Mouse (Mus musculus): Measurements from ENCODE around the gene Elovl6. TPM values are rescaled to one million over a fixed set of nuclear protein-coding genes. Genes with fewer than 3 reads are reported as not detected.

Gene Elovl6
- polyA plus RNA-seq, 1 experiment from 2014 or later, result 24.4 TPM

DNA sequence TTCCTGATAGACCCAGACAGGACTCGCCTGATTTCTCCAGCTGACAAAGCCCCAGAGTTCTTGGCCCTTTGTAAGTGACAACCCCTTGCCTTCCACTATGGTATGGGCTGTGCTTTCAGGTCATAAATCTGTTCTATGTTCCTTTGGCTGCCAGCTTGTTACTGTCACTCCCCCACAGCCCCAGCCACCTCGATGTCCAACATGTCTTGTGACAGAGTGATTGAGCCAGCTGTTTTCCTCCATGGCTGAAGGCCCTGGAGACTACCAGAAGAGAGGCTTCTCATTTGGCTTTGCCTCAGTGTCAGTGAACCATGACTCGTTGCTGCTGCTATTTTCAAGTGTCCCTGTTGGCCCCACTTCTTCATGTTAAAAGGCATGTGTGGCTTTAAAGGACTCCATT lies 113.3 kb downstream of the Elovl6 start:
- 74% methylated on average over 3 of the region's 3 CpGs for WGBS
- no peak for ATAC-seq
- 0 out of 2 replicates have a peak, but pooled peaks cover under 1% of the 10 kb centered on the region for H3K4me1 ChIP-seq (ENCODE audit: control insufficient read depth, insufficient read depth, low read length)
- H3K4me3 ChIP-seq (ENCODE audit: low read depth, low read length), result no peak overlapping the region
- H3K27ac ChIP-seq (ENCODE audit: low read depth, low read length), result no peak overlapping the region
- H3K27me3 ChIP-seq (replicated peaks; ENCODE audit: control insufficient read depth, insufficient read depth, low read length), result no peaks in the 10 kb centered on the region
- H3K4me2 ChIP-seq (ENCODE audit: low read length), result no peak overlapping the region
- H3K36me3 ChIP-seq (ENCODE audit: control insufficient read depth, insufficient read depth, low read length), result no peaks in the 10 kb centered on the region
- no peaks in the 10 kb centered on the region for H3K9me3 ChIP-seq (replicated peaks; ENCODE audit: control insufficient read depth, low read length)
- no peak overlapping the region for H3K9ac ChIP-seq (ENCODE audit: low read length)
- DNase-seq (ENCODE audit: low spot score), result no peak

DNA sequence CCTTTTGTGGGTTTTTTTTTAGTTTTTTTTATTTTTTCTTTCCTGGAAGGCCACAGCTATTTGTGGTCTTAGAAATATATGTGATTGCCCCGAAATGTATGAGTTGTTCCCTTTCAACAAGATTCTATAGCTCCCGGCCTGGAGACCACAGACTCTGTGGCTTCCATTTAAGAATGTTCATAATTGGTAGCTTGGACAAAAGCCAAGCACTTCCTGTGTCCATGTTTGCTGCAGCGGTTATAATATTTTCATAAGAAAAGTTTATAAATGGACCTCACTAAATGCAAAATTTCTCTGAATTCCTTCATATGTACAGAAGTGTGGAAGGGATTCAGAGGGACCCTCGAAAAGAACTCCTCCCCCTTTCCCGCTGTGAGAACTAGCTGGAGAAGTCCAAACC lies 114.6 kb downstream of the Elovl6 start:
- Histone ChIP-seq H3K4me1 (ENCODE audit: control insufficient read depth, insufficient read depth, low read length) (no peaks in the 10 kb centered on the region), H3K4me2 (ENCODE audit: low read length) (no peak overlapping the region), H3K9me3 (replicated peaks; ENCODE audit: control insufficient read depth, low read length) (no peaks in the 10 kb centered on the region), H3K27ac (ENCODE audit: low read depth, low read length) (no peak overlapping the region), H3K9ac (ENCODE audit: low read length) (no peak overlapping the region), H3K27me3 (replicated peaks; ENCODE audit: control insufficient read depth, insufficient read depth, low read length) (no peaks in the 10 kb centered on the region), H3K4me3 (ENCODE audit: low read depth, low read length) (no peak overlapping the region), H3K36me3 (ENCODE audit: control insufficient read depth, insufficient read depth, low read length) (no peaks in the 10 kb centered on the region)
- DNase-seq (ENCODE audit: low spot score), result no peak
- no peak for ATAC-seq
- WGBS, result 79% methylated on average over 5 of the region's 5 CpGs

- Histone ChIP-seq H3K4me2 (ENCODE audit: low read length) (no peak overlapping the region), H3K9ac (ENCODE audit: low read length) (no peak overlapping the region), H3K4me3 (ENCODE audit: low read depth, low read length) (no peak overlapping the region), H3K9me3 (replicated peaks; ENCODE audit: control insufficient read depth, low read length) (no peaks in the 10 kb centered on the region), H3K36me3 (ENCODE audit: control insufficient read depth, insufficient read depth, low read length) (no peaks in the 10 kb centered on the region), H3K27me3 (replicated peaks; ENCODE audit: control insufficient read depth, insufficient read depth, low read length) (no peaks in the 10 kb centered on the region), H3K27ac (ENCODE audit: low read depth, low read length) (no peak overlapping the region), H3K4me1 (ENCODE audit: control insufficient read depth, insufficient read depth, low read length) (no peaks in the 10 kb centered on the region)
- no peak; the same call in 1 of the 2 replicates for ATAC-seq
- DNase-seq (ENCODE audit: low spot score), result peak; percentile 27
- 68% methylated on average over 10 of the region's 10 CpGs for WGBS
Measured at GRCm38 (mm10) chr3:129647312-129647711, 115.2 kb downstream of the Elovl6 start.

DNA sequence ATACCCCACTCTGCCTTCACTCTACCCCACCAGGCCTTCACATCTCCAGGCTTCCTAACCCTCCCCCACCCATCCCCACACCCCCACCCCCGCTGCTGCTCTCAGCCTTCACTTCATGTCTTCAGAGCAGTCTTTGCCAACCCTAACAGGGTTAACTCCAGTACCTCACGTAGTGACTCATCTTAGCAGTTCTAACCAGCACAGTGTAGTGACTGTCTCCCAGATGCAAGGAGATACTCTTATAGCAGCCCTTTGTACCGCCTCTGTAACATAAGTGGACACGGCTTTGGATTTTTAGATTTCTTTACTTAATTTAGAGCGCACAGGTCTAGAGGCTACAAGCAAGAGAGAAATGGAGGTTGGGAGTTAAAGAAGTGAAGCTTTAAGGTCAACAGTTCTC lies 116.4 kb downstream of the Elovl6 start:
- no peaks in the 10 kb centered on the region for H3K9me3 ChIP-seq (replicated peaks; ENCODE audit: control insufficient read depth, low read length)
- H3K4me1 ChIP-seq (ENCODE audit: control insufficient read depth, insufficient read depth, low read length), result no peaks in the 10 kb centered on the region
- ATAC-seq (no peak), DNase-seq (ENCODE audit: low spot score) (no peak)
- H3K27me3 ChIP-seq (replicated peaks; ENCODE audit: control insufficient read depth, insufficient read depth, low read length), result no peaks in the 10 kb centered on the region
- H3K4me3 ChIP-seq (ENCODE audit: low read depth, low read length), result no peak overlapping the region
- no peaks in the 10 kb centered on the region for H3K36me3 ChIP-seq (ENCODE audit: control insufficient read depth, insufficient read depth, low read length)
- no peak overlapping the region for H3K4me2 ChIP-seq (ENCODE audit: low read length)
- 90% methylated on average over 5 of the region's 5 CpGs for WGBS
- no peak overlapping the region for H3K9ac ChIP-seq (ENCODE audit: low read length)
- no peak overlapping the region for H3K27ac ChIP-seq (ENCODE audit: low read depth, low read length)

GRCm38 (mm10) chr3:129649586-129650292 lies 117.6 kb downstream of the Elovl6 start:
- H3K4me1 ChIP-seq (ENCODE audit: control insufficient read depth, insufficient read depth, low read length), result no peaks in the 10 kb centered on the region
- H3K27me3 ChIP-seq (replicated peaks; ENCODE audit: control insufficient read depth, insufficient read depth, low read length), result no peaks in the 10 kb centered on the region
- H3K9ac ChIP-seq (ENCODE audit: low read length), result no peak overlapping the region
- no peak for ATAC-seq
- H3K9me3 ChIP-seq (replicated peaks; ENCODE audit: control insufficient read depth, low read length), result no peaks in the 10 kb centered on the region
- DNase-seq (ENCODE audit: low spot score), result peak; percentile 10
- H3K27ac ChIP-seq (ENCODE audit: low read depth, low read length), result no peak overlapping the region
- H3K4me2 ChIP-seq (ENCODE audit: low read length), result no peak overlapping the region
- H3K36me3 ChIP-seq (ENCODE audit: control insufficient read depth, insufficient read depth, low read length), result no peaks in the 10 kb centered on the region
- H3K4me3 ChIP-seq (ENCODE audit: low read depth, low read length), result no peak overlapping the region
- 62% methylated on average over 8 of the region's 8 CpGs for WGBS

DNA sequence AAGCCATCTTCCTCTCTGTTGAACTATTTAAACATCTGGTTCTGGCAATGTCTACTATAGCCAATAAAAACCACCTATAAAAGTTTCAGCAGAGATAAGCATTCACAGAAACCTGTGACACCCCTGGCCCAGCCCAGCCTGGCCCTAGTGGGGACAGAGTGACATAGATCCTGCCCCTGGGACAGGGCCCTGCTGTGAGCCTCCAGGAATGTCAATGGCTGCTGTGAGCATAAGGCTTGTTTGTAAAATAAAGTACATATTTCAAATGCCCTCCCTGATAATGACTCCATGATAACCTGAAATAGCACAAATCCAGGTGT lies 118.1 kb downstream of the Elovl6 start:
- H3K4me1 ChIP-seq (ENCODE audit: control insufficient read depth, insufficient read depth, low read length), result no peaks in the 10 kb centered on the region
- ATAC-seq (no peak), DNase-seq (ENCODE audit: low spot score) (no peak)
- no peaks in the 10 kb centered on the region for H3K9me3 ChIP-seq (replicated peaks; ENCODE audit: control insufficient read depth, low read length)
- no peak overlapping the region for H3K27ac ChIP-seq (ENCODE audit: low read depth, low read length)
- H3K4me3 ChIP-seq (ENCODE audit: low read depth, low read length), result no peak overlapping the region
- no peak overlapping the region for H3K4me2 ChIP-seq (ENCODE audit: low read length)
- H3K36me3 ChIP-seq (ENCODE audit: control insufficient read depth, insufficient read depth, low read length), result no peaks in the 10 kb centered on the region
- H3K27me3 ChIP-seq (replicated peaks; ENCODE audit: control insufficient read depth, insufficient read depth, low read length), result no peaks in the 10 kb centered on the region
- no peak overlapping the region for H3K9ac ChIP-seq (ENCODE audit: low read length)

DNA sequence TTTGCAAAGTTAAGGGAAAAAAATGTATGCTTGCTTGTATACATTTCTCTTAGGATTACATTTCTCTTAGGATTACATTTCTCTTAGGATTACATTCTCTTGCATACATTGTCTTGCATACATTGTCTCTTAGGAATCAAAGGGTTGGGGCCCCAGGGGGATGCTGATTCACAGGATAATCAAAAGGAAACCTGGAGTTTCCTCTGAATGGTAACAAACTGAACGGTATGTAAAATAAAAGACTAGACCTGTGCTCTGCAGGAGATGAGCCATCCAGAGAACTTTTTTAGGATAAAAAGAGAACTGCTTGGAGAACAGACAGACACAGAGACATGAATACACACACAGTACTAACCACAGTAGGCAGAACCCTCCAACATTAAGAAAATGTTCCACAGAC lies 118.8 kb downstream of the Elovl6 start:
- WGBS, result 0% methylated on average over 1 of the region's 1 CpGs
- Histone ChIP-seq H3K27ac (ENCODE audit: low read depth, low read length) (no peak overlapping the region), H3K4me3 (ENCODE audit: low read depth, low read length) (no peak overlapping the region), H3K9ac (ENCODE audit: low read length) (no peak overlapping the region), H3K27me3 (replicated peaks; ENCODE audit: control insufficient read depth, insufficient read depth, low read length) (no peaks in the 10 kb centered on the region), H3K9me3 (replicated peaks; ENCODE audit: control insufficient read depth, low read length) (no peaks in the 10 kb centered on the region), H3K4me2 (ENCODE audit: low read length) (no peak overlapping the region), H3K4me1 (ENCODE audit: control insufficient read depth, insufficient read depth, low read length) (no peaks in the 10 kb centered on the region), H3K36me3 (ENCODE audit: control insufficient read depth, insufficient read depth, low read length) (no peaks in the 10 kb centered on the region)
- ATAC-seq (no peak), DNase-seq (ENCODE audit: low spot score) (no peak)

DNA sequence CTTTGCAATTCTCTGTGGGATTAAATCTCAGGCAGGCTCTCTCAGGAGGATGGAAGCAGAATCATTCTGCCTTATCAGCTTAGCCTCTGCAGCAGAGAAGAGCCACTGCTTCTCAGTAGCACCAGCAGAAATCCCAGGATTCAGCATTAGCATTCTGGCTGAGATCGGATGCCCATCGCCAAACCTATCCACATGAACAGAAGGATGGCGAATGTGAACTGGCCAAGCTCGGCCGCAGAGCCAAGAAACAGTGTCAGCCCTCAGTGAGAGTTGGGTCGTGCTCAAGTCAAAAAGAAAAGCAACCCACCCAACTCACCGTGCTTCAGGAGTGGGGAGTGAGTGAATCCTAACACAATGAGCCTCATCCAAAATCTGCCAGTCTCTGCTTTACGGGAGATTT lies 119.6 kb downstream of the Elovl6 start:
- Histone ChIP-seq H3K4me1 (ENCODE audit: control insufficient read depth, insufficient read depth, low read length) (no peaks in the 10 kb centered on the region), H3K9ac (ENCODE audit: low read length) (no peak overlapping the region), H3K27me3 (replicated peaks; ENCODE audit: control insufficient read depth, insufficient read depth, low read length) (no peaks in the 10 kb centered on the region), H3K9me3 (replicated peaks; ENCODE audit: control insufficient read depth, low read length) (no peaks in the 10 kb centered on the region), H3K4me3 (ENCODE audit: low read depth, low read length) (no peak overlapping the region), H3K27ac (ENCODE audit: low read depth, low read length) (no peak overlapping the region), H3K4me2 (ENCODE audit: low read length) (no peak overlapping the region), H3K36me3 (ENCODE audit: control insufficient read depth, insufficient read depth, low read length) (no peaks in the 10 kb centered on the region)
- DNase-seq (ENCODE audit: low spot score) (no peak), ATAC-seq (no peak)
- WGBS, result 87% methylated on average over 8 of the region's 8 CpGs

GRCm38 (mm10) chr3:129652476-129652875 lies 120.3 kb downstream of the Elovl6 start:
- Histone ChIP-seq H3K9ac (ENCODE audit: low read length) (no peak overlapping the region), H3K36me3 (ENCODE audit: control insufficient read depth, insufficient read depth, low read length) (no peaks in the 10 kb centered on the region), H3K4me3 (ENCODE audit: low read depth, low read length) (no peak overlapping the region), H3K4me2 (ENCODE audit: low read length) (no peak overlapping the region), H3K9me3 (replicated peaks; ENCODE audit: control insufficient read depth, low read length) (no peaks in the 10 kb centered on the region), H3K4me1 (ENCODE audit: control insufficient read depth, insufficient read depth, low read length) (no peaks in the 10 kb centered on the region), H3K27ac (ENCODE audit: low read depth, low read length) (no peak overlapping the region), H3K27me3 (replicated peaks; ENCODE audit: control insufficient read depth, insufficient read depth, low read length) (no peaks in the 10 kb centered on the region)
- DNase-seq (ENCODE audit: low spot score), result no peak
- WGBS, result 90% methylated on average over 4 of the region's 4 CpGs
- ATAC-seq, result no peak

Data from forebrain, embryonic 14.5 days (tissue).